Mouse (Mus musculus): Measurements from ENCODE around the gene Xylb. TPM values are rescaled to one million over a fixed set of nuclear protein-coding genes. Genes with fewer than 3 reads are reported as not detected.

Gene Xylb
- total RNA-seq (2017): 0.39 TPM in 1 of 3 replicates, not detected in the others

DNA sequence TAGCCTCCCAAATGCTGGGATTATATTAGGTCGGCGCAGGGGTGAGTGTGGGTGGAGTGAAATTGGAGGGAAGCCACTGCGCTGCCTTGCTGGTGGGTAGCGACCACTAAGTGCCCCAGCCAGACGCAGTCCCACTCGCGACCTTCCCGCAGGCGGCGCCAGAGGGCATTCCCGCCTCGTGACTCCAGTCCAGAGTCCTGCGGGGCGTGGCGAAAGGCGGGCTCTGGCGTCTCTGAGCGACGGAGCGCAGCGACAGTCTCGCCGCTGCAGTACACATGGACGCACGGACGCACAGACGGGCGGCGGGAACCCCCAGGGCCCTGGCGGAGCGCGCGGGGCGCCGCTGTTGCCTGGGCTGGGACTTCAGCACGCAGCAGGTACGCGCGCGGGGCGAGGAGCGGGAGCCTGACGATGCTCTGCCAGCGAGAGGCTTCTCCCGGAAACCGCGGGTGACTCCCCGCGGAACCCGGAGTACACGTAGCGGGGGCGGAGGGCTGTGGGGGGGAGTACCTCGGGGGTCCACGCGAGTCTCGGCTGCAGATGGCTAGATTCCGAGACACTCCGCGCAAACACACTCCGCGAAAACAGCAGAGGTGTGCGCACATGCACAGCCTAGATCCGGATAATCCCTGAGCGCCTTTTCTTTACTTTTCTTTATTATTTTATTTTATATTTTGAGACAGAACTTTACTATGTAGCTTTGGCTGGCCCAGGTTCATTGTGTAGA lies at the start of gene Xylb:
Xylb (plus strand) TSS at position 51 of the 727 bp plus-strand sequence.
- peak; percentile 62; the same call in 1 of the 2 replicates for ATAC-seq (replicated peaks; ENCODE audit: insufficient number of reproducible peaks, low FRiP score, low TSS enrichment, poor library complexity, severe bottlenecking)

DNA sequence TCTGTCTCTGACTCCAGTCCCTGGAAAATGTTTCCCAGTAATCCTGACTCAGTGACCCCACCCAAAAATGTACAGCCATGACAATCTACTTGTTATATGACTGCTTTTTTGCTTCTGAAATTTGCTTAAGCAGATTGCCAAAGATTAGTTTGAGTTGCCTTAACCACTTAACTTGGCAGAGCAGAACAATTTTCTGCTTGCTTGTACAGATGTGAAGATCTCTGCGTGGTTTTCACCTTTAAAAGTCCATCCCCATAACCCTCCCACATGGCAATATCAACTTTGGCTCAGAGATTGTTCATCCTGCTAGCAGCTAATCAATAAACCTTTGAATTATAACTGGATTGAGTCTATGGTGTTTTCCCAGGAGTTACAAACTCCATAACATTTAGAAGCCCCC lies 48.1 kb upstream of the Xylb start:
- ATAC-seq (replicated peaks; ENCODE audit: insufficient number of reproducible peaks, low FRiP score, low TSS enrichment, poor library complexity, severe bottlenecking): no peak

DNA sequence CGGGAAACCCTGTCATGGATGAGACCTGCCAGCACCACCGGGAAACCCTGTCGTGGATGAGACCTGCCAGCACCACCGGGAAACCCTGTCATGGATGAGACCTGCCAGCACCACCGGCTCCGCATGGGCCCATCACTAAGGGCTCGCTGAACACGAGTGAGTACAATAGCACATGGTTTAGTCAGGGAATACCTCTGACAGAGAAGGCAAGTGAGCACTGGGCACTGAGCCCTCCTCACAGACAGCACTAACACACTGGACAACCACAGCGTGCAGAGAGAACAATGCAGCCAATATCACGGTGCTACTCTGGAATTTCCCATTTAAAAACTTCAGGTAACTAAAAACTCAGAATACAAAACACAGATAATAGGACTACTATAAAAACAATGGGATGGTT lies 44.1 kb upstream of the Xylb start:
- ATAC-seq (replicated peaks; ENCODE audit: insufficient number of reproducible peaks, low FRiP score, low TSS enrichment, poor library complexity, severe bottlenecking): no peak

DNA sequence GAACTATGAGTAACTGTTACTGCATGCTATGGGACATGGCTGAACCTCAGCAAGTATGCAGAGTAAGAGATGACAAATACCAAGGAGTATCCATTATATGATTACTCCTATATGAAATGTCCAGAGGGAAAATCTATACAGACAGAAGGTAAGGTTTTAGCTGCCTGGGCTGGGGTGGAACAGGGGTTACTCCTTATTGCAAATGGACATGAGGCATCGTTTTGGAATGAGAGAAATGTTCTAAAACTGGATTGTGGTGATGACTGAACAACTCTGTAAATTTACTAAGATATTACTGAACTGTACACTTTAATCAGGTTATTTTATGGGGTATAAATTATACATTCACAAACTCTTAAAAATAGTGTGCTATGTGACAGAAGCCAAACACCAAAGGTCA lies 38.3 kb upstream of the Xylb start:
- ATAC-seq (replicated peaks; ENCODE audit: insufficient number of reproducible peaks, low FRiP score, low TSS enrichment, poor library complexity, severe bottlenecking): no peak

DNA sequence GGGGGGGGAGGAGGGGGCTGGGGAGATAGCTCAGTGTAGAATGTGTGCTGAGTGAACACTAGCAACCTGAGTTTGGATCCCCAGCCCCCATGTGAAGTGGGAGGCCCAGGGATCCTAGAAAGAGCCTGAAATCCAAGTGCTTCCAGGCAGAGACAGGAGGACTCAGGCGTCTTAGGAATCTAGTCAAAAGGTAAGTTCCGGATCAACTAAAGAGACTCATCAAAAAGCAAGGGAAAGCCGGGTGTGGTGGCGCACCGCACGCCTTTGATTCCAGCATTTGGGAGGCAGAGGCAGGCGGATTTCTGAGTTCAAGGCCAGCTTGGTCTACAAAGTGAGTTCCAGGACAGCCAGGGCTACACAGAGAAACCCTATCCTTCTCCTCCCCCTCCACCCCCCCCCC lies 36.7 kb upstream of the Xylb start:
- no peak for ATAC-seq (replicated peaks; ENCODE audit: insufficient number of reproducible peaks, low FRiP score, low TSS enrichment, poor library complexity, severe bottlenecking)

DNA sequence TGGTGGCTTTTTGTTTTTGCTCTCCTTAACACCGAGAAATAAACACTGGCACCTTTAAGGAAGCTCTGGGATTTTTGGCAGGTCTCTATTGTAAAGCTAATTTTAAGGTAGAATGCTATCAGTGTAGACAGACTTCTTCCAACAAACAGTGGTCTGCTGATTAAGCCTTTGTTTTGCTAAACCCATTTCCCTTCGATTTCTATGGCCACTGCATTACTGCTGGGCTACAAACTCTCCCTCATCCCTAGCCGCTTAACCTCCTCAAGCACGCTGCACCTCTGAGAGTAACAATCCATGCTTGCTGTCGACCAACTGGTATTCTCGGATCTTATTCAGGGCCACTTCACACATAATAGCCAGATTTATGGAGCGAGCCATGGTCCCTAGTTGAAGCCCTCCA lies 36.2 kb upstream of the Xylb start:
- no peak for ATAC-seq (replicated peaks; ENCODE audit: insufficient number of reproducible peaks, low FRiP score, low TSS enrichment, poor library complexity, severe bottlenecking)

DNA sequence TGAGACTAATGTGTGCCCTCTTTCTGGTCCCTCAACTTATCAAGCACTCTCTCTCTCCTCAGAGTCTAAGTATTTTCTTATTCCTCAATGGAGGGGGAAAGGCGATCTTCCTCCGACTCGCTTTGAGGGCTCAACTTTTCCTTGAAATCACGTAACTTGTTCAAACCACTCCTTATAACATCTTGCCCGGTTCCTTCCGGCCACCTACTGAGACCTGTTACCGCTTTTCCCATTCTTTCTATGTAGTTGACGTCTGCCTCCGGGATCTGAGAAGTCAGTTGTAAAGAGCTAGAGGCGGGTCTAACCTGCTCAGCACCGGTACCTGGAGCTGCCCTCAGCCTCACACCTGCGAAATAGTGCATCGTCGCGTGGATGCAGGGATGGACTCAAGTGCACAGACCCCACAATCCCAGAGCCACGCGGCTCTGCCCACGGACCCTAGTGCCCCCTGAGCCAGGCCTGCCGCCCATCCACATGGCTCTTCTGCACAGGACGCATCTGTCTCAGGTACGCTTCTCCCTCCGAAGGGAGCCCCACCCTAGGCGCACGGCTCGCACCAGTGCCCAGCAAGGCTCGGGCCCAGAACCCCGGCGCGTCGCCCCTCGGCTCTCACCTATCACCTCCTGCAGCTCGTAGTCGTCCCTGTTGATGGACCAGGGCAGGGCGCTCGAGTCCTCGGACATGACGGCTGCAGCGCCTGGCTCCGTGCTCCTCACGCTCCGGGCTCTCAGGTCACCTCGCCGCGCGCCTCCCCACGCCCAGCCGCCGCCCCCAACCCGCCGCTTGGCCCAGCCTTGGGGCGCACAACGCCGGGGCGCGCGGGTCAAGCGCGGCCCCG lies 35.6 kb upstream of the Xylb start:
- ATAC-seq (replicated peaks; ENCODE audit: insufficient number of reproducible peaks, low FRiP score, low TSS enrichment, poor library complexity, severe bottlenecking): no peak

DNA sequence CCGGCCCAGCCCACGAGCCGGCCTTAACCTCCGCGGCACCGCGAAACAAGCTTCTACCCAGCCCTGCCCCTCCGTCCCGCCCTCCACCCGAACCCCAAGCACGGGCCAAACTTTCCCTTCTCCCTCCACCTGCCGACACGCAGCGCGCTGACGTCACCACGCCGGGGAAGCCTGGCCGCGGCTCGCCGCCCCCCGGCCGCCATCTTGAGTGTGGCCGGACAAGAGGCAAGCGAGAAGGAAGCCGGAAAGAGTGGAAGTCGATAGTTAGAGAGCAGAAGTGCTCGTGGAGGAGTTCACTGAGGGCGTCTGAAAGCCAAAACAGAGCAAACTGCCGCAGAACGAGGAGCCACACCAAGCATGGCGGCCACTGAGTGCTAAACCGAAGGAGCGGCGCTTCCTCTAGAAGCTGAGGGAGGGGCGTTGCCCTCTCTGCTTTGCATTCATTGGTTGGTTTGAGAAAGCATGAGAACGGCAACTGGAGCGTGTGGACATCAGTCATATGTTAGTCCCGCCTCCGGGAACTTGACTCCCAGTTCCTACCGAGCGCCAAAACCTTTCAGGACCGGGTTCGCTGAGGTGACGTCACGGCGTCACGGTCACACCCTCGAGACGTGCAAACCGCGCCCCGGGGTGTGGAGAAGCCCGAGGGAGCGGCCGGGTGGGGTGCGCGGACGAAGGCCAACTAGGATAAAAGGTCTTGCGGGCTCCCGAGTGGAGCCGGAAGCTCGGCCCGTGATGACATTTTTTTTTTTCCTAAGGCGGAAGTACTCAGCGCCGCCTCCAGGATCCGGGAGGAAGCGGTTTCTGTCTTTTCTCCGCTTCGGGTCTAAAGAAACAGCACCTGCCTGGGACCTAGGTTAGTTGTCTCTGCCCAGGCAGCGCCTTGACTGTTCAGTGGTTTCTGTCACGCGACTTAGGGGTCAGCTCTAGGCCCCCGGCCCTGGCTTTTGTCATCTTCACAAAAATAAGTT lies 34.6 kb upstream of the Xylb start, which contains the start of gene Oxsr1:
Oxsr1 (minus strand) TSS at position 139 of the 971 bp plus-strand sequence.
- peak; percentile 96 for ATAC-seq (replicated peaks; ENCODE audit: insufficient number of reproducible peaks, low FRiP score, low TSS enrichment, poor library complexity, severe bottlenecking)

DNA sequence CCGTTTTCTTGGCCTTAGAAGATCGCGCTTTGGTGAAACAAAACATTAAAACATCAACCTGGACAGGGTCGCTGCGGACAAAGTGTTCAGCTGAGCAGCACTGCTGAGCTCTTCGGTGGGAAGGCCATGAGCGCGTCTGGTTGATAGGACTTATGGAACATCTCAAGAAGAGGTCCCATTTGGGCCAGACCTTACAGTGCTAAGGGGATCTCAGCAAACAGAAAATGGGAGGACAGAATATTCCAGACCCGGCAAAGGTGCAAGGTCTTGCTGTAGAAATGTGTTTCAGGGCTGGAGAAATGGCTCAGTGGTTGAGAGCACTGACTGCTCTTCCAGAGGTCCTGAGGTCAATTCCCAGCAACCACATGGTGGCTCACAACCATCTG lies 33.9 kb upstream of the Xylb start:
- ATAC-seq (replicated peaks; ENCODE audit: insufficient number of reproducible peaks, low FRiP score, low TSS enrichment, poor library complexity, severe bottlenecking): no peak

DNA sequence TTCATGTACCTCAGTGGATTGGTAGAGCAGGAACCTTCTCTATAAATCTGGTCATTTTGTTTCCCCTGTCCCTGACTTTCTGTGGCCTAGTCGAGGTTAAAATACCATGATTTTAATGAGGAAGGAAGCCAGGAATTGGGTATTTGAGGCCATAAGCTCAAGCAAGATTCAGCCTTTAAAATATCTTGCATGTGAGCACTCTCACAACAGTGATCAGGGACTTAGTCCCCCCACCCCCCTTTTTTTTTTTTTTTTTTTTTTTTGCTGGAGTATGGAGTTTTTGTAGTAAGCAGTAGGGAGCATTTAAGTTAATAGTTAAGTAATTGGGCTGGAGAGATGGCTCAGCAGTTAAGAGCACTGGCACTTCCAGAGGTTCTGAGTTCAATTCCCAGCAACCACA lies 33.1 kb upstream of the Xylb start:
- ATAC-seq (replicated peaks; ENCODE audit: insufficient number of reproducible peaks, low FRiP score, low TSS enrichment, poor library complexity, severe bottlenecking): no peak

DNA sequence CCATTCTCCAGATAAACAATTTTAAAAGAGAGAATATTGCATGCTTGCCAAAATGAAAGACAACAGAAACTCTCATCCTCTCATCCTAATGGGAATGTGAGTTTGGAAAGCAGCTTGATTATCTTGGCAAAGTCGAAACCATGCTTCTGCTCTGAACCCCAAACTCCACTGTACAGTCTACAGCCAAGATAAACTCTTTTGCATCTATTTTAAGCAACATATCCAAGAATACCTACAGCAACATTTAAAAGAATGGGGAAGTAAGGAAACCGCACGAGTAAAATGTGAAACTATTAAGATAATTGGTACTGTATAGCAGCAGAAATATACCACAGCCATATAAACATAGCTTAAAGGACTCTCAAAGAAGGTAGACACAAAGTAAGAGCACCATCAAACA lies 28.7 kb upstream of the Xylb start:
- ATAC-seq (replicated peaks; ENCODE audit: insufficient number of reproducible peaks, low FRiP score, low TSS enrichment, poor library complexity, severe bottlenecking): 0 out of 2 replicates have a peak, but pooled peaks have one; percentile 16

DNA sequence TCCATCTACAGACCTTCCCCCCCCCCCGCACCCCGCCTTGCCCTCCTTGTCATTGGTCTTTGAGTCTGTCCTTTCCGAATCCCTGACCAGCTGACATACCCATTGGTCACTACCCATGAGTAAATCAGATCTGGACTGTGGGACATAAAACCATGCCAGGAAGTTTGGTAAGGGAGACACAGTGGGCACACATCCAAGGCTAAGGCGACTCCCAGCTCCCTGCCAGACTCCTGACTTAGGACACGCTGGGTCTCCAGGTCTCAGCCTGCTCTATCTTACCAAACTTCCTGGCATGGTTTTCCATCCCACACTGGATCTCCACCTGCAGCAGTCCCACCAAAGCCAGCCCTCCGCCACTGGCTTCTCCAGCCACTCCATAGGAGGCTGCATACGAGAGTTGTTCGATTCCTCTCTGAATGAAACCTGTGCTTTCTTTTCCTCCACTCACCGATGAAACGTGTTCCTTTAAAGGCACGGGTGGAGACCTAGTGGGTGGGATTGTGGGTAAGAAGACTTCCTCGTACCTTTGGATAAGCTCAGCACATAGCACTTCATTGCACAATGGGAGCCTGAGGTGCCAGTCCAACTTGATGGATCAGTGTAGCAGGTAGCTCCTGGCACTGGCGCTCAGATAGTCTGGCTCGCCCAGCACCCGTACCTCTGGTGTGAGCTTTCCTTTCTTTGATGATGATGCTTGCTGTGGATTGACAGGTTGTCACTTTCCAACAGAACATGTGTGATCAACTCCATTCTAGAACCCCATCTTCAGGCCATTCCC lies 26.8 kb upstream of the Xylb start:
- ATAC-seq (replicated peaks; ENCODE audit: insufficient number of reproducible peaks, low FRiP score, low TSS enrichment, poor library complexity, severe bottlenecking): no peak

DNA sequence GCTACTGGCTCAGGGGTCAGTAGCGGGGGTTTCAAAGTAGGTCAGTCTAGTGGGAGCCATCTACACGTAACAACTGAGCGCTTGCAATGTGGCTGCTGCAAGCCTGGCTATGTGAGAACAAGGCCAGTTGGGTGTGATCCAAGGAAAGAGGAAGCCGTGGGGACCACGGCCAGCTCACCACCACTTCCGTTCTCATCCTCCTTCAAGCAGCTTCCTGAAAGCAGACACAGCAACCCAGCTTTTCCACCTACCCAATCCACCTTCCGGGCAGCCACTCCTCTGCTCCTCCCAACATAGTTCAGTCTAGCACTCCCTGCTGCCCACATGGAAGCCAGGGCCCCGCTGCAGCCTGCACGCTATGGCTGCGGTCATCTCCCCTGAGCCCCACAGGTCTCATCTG lies 22.9 kb upstream of the Xylb start:
- peak; percentile 93 for ATAC-seq (replicated peaks; ENCODE audit: insufficient number of reproducible peaks, low FRiP score, low TSS enrichment, poor library complexity, severe bottlenecking)

DNA sequence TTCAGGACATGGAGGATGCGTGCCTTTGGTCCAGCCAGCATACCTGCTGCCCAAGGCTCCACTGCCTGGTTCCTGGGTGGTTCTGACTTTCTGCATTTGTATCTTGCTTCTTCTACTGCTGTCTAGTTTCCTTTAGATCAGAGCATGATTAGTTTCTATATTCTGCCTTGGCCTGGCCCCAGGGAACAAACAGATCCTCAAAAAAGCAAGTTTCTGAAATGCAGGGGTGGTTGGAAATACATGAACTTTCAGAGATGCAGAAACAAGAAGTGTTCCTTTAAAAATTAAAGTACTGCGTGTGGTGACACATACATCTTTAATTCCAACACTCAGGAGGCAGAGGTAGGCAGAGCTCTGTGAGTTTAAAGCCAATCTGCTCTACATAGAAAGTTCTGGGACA lies 22.3 kb upstream of the Xylb start:
- ATAC-seq (replicated peaks; ENCODE audit: insufficient number of reproducible peaks, low FRiP score, low TSS enrichment, poor library complexity, severe bottlenecking): no peak

DNA sequence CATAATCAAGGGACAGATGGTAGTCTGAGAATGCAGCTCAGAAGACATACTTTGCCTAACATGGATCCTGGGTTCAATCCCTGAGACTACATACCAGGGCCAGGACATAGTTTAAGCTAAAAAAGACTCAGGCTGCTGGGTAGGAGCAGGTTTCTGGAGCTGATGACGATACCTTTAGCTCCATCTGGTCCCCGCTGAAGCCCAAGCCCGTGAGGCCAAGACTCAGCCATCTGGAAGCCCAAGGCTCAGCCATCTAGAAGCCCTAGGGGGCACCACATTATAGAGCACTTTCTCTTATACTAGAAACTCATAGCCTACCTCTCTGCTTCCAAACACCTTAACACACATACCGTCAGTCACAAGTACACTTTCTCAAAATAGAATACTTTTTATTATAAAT lies 21.6 kb upstream of the Xylb start:
- no peak for ATAC-seq (replicated peaks; ENCODE audit: insufficient number of reproducible peaks, low FRiP score, low TSS enrichment, poor library complexity, severe bottlenecking)

DNA sequence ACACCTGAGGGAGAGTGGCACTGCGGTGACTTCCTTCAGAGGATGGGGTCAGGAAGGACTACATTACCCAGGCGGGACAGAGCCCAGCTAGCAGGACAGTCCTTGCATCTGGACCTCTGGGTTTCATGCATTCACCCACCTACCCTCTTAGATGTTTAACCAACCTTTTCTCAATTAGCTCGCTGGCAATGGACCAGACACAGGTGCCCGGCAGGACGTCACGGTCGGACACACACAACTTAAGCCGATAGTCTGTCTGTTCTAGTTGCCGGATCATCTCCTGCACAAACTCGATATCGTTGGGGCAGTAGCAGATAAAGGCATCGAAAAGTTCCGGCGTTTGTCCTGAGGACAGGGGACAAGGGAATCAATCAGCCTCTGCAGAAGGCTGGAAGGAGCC lies 19.3 kb upstream of the Xylb start:
- no peak for ATAC-seq (replicated peaks; ENCODE audit: insufficient number of reproducible peaks, low FRiP score, low TSS enrichment, poor library complexity, severe bottlenecking)

DNA sequence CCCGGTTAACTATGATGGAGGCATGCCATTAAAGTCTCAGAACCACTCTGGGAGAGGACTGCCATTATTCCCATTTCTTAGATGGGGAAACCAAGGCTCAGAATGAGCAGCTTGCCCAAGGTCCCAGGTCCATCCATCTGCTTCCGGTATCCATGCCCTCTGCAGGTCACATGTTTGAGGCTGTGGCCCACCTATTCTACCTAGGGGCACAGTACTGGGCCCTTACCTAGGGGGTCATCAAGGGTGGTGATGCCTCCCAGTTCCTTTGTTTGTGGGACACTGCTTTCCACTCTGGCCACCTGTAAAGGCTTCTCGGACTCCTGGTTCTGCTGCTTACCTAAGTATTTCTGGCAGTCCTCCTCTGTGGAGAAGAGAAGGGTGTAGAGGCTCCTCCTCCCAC lies 18.8 kb upstream of the Xylb start:
- ATAC-seq (replicated peaks; ENCODE audit: insufficient number of reproducible peaks, low FRiP score, low TSS enrichment, poor library complexity, severe bottlenecking): no peak

DNA sequence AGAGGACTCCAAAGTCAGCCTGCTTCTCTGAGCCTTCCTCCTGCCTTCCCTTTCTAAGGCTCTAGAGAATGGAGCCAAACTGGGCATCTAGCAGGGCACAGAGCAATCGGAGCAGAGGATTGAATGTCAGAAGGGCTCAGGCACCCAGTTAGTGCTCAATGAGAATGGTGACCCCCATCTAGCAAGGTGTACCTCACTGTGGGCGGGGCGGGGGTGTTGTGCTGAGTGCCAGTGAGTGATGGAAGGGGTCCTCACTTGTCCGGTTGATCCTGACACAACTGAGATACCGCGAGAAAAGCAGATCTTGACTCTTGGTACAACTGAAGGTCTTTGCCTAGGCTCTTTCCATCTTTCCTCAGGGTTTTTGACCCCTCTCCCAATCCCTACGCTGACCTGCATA lies 18.1 kb upstream of the Xylb start:
- no peak for ATAC-seq (replicated peaks; ENCODE audit: insufficient number of reproducible peaks, low FRiP score, low TSS enrichment, poor library complexity, severe bottlenecking)

Measured in monocyte, adult 5-6 weeks (primary cell).